Mouse (Mus musculus): Measurements from ENCODE around the gene Necab3. TPM values are rescaled to one million over a fixed set of nuclear protein-coding genes. Genes with fewer than 3 reads are reported as not detected.

The Necab3 gene
- polyA plus RNA-seq, 1 experiment, result 77.2 TPM

GRCm38 (mm10) chr2:154597399-154597798, 38.7 kb upstream of the Necab3 start:
- no peak for TF ChIP-seq CTCF (IDR thresholded peaks at IDR 0.05; ENCODE audit: borderline replicate concordance, insufficient read depth, low read depth, low read length)
- TF ChIP-seq POLR2A (IDR thresholded peaks at IDR 0.05; ENCODE audit: borderline replicate concordance, insufficient read depth, low read length), result no peak
- no peak for DNase-seq
- Histone ChIP-seq H3K4me1 (ENCODE audit: control insufficient read depth, insufficient read depth, low read length) (0 out of 2 replicates have a peak, but pooled peaks cover 4% of the 10 kb centered on the region), H3K27me3 (ENCODE audit: control insufficient read depth, insufficient read depth, low read length) (no peaks in the 10 kb centered on the region), H3K4me3 (replicated peaks; ENCODE audit: insufficient read depth, low read depth, low read length) (no peak overlapping the region), H3K27ac (ENCODE audit: insufficient read depth, low read length) (no peak overlapping the region)
- WGBS, result 95% methylated on average over 3 of the region's 3 CpGs

GRCm38 (mm10) chr2:154595775-154596174, 37.1 kb upstream of the Necab3 start:
- DNase-seq, result peak in 1 of 2 experiments; percentile 25

GRCm38 (mm10) chr2:154593025-154593424, 34.3 kb upstream of the Necab3 start:
- Histone ChIP-seq H3K27ac (ENCODE audit: insufficient read depth, low read length) (no peak overlapping the region), H3K4me3 (replicated peaks; ENCODE audit: insufficient read depth, low read depth, low read length) (no peak overlapping the region), H3K4me1 (ENCODE audit: control insufficient read depth, insufficient read depth, low read length) (0 out of 2 replicates have a peak, but pooled peaks cover 4% of the 10 kb centered on the region), H3K27me3 (ENCODE audit: control insufficient read depth, insufficient read depth, low read length) (no peaks in the 10 kb centered on the region)
- TF ChIP-seq CTCF (IDR thresholded peaks at IDR 0.05; ENCODE audit: borderline replicate concordance, insufficient read depth, low read depth, low read length) (peak; percentile 64), POLR2A (IDR thresholded peaks at IDR 0.05; ENCODE audit: borderline replicate concordance, insufficient read depth, low read length) (no peak)
- WGBS, result 82% methylated on average over 3 of the region's 3 CpGs
- DNase-seq, result peak; percentile 37 to 38

More at GRCm38 (mm10) chr2:154595775-154596174, 37.1 kb upstream of the Necab3 start:
- H3K27ac ChIP-seq (ENCODE audit: insufficient read depth, low read length), result no peak overlapping the region
- 0 out of 2 replicates have a peak, but pooled peaks cover 4% of the 10 kb centered on the region for H3K4me1 ChIP-seq (ENCODE audit: control insufficient read depth, insufficient read depth, low read length)
- no peak overlapping the region for H3K4me3 ChIP-seq (replicated peaks; ENCODE audit: insufficient read depth, low read depth, low read length)
- no peaks in the 10 kb centered on the region for H3K27me3 ChIP-seq (ENCODE audit: control insufficient read depth, insufficient read depth, low read length)
- no peak for TF ChIP-seq CTCF (IDR thresholded peaks at IDR 0.05; ENCODE audit: borderline replicate concordance, insufficient read depth, low read depth, low read length)
- no peak for TF ChIP-seq POLR2A (IDR thresholded peaks at IDR 0.05; ENCODE audit: borderline replicate concordance, insufficient read depth, low read length)
- WGBS, result 23% methylated on average over 5 of the region's 5 CpGs

- WGBS, result 96% methylated on average over 3 of the region's 3 CpGs
- H3K27me3 ChIP-seq (ENCODE audit: control insufficient read depth, insufficient read depth, low read length), result no peaks in the 10 kb centered on the region
- 0 out of 2 replicates have a peak, but pooled peaks cover 4% of the 10 kb centered on the region for H3K4me1 ChIP-seq (ENCODE audit: control insufficient read depth, insufficient read depth, low read length)
- TF ChIP-seq POLR2A (IDR thresholded peaks at IDR 0.05; ENCODE audit: borderline replicate concordance, insufficient read depth, low read length), result no peak
- no peak for TF ChIP-seq CTCF (IDR thresholded peaks at IDR 0.05; ENCODE audit: borderline replicate concordance, insufficient read depth, low read depth, low read length)
- no peak overlapping the region for H3K27ac ChIP-seq (ENCODE audit: insufficient read depth, low read length)
- no peak overlapping the region for H3K4me3 ChIP-seq (replicated peaks; ENCODE audit: insufficient read depth, low read depth, low read length)
- DNase-seq, result no peak
Measured at GRCm38 (mm10) chr2:154591239-154591638, 32.5 kb upstream of the Necab3 start.

GRCm38 (mm10) chr2:154589051-154589450, 30.4 kb upstream of the Necab3 start:
- TF ChIP-seq CTCF (IDR thresholded peaks at IDR 0.05; ENCODE audit: borderline replicate concordance, insufficient read depth, low read depth, low read length) (no peak), POLR2A (IDR thresholded peaks at IDR 0.05; ENCODE audit: borderline replicate concordance, insufficient read depth, low read length) (no peak)
- WGBS, result 58% methylated on average over 4 of the region's 4 CpGs
- H3K4me3 ChIP-seq (replicated peaks; ENCODE audit: insufficient read depth, low read depth, low read length), result no peak overlapping the region
- no peaks in the 10 kb centered on the region for H3K27me3 ChIP-seq (ENCODE audit: control insufficient read depth, insufficient read depth, low read length)
- no peak for DNase-seq
- H3K4me1 ChIP-seq (ENCODE audit: control insufficient read depth, insufficient read depth, low read length), result peaks cover 10% of the 10 kb centered on the region
- H3K27ac ChIP-seq (ENCODE audit: insufficient read depth, low read length), result no peak overlapping the region

- Histone ChIP-seq H3K27me3 (ENCODE audit: control insufficient read depth, insufficient read depth, low read length) (no peaks in the 10 kb centered on the region), H3K27ac (ENCODE audit: insufficient read depth, low read length) (no peak overlapping the region), H3K4me3 (replicated peaks; ENCODE audit: insufficient read depth, low read depth, low read length) (no peak overlapping the region), H3K4me1 (ENCODE audit: control insufficient read depth, insufficient read depth, low read length) (peaks cover 24% of the 10 kb centered on the region)
- 80% methylated on average over 5 of the region's 5 CpGs for whole genome bisulfite sequencing
- no peak for DNase-seq
- TF ChIP-seq CTCF (IDR thresholded peaks at IDR 0.05; ENCODE audit: borderline replicate concordance, insufficient read depth, low read depth, low read length) (peak; percentile 51; the same call in 1 of the 2 replicates), POLR2A (IDR thresholded peaks at IDR 0.05; ENCODE audit: borderline replicate concordance, insufficient read depth, low read length) (no peak)
Measured at GRCm38 (mm10) chr2:154586405-154586804, 27.7 kb upstream of the Necab3 start.

GRCm38 (mm10) chr2:154584931-154585601, 26.4 kb upstream of the Necab3 start:
- H3K27me3 ChIP-seq (ENCODE audit: control insufficient read depth, insufficient read depth, low read length), result no peaks in the 10 kb centered on the region
- peak; percentile 26 to 36 for DNase-seq
- TF ChIP-seq POLR2A (IDR thresholded peaks at IDR 0.05; ENCODE audit: borderline replicate concordance, insufficient read depth, low read length) (no peak), CTCF (IDR thresholded peaks at IDR 0.05; ENCODE audit: borderline replicate concordance, insufficient read depth, low read depth, low read length) (no peak)
- 7% methylated on average over 17 of the region's 17 CpGs for WGBS
- H3K27ac ChIP-seq (ENCODE audit: insufficient read depth, low read length), result no peak overlapping the region
- no peak overlapping the region for H3K4me3 ChIP-seq (replicated peaks; ENCODE audit: insufficient read depth, low read depth, low read length)
- peaks cover 24% of the 10 kb centered on the region for H3K4me1 ChIP-seq (ENCODE audit: control insufficient read depth, insufficient read depth, low read length)
